14 mouse cellular contexts compared by ENCODE assay signal in the genomic region with DNA sequence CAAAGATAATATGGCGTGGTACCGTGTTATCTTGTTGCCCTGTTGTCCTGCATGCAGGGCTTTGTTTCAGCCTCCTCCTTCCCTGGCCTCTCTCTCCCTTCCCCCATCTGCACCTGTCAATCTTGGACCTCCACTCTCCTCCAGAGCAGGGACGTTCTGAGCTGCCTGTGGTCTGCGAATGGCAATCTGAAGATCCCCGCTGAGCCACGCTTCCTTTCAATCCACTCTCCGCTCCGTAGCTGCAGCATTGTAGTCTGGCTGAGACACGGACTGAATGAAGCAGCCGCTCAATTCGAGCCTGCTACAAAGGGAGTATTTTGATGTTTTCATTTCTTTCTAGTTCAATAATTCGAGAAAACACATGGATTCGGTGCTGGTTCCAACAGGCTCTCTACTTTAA.
DNase-seq lines count a peak whose midpoint lies in the region; ATAC-seq and TF ChIP-seq lines count a peak whose summit lies in the region.
"Had no signal": no experiment of that assay in that cellular context is flagged by ENCODE, and none has a peak within 500 bp of the region (broad histone marks: within the 10 kb centered on the region; RNA-seq: fewer than 3 reads in every experiment).

No protein-coding gene starts in this region.

- H3K9me3 ChIP-seq in intestine, embryonic 15.5 days = no peaks in the 10 kb centered on the region
- H3K9me3 ChIP-seq in intestine, embryonic 16.5 days (ENCODE audit: control insufficient read depth, low read length) = no peaks in the 10 kb centered on the region
- no peaks in the 10 kb centered on the region for H3K9me3 ChIP-seq in embryonic facial prominence, embryonic 14.5 days (ENCODE audit: control insufficient read depth, low read length)
- H3K9me3 ChIP-seq in hindbrain, embryonic 14.5 days (ENCODE audit: control insufficient read depth, low read length) = no peaks in the 10 kb centered on the region
- no peaks in the 10 kb centered on the region for H3K9me3 ChIP-seq in neural tube, embryonic 12.5 days

- ATAC-seq in intestine, embryonic 15.5 days = no peak
- no peak for ATAC-seq in intestine, embryonic 16.5 days
- no peak for ATAC-seq in embryonic facial prominence, embryonic 14.5 days (ENCODE audit: low read depth)
- ATAC-seq in hindbrain, embryonic 14.5 days (ENCODE audit: low FRiP score) = no peak
- no peak for ATAC-seq in neural tube, embryonic 12.5 days (ENCODE audit: low FRiP score, low read depth)

- TF ChIP-seq CTCF in thymus, adult 2 months (IDR thresholded peaks at IDR 0.05; ENCODE audit: borderline replicate concordance, control insufficient read depth, extremely low read depth, insufficient read depth, low read length, poor library complexity) = no peak

- 11% methylated on average over 13 of the region's 13 CpGs for WGBS in intestine, embryonic 15.5 days
- 10% methylated on average over 13 of the region's 13 CpGs for WGBS in intestine, embryonic 16.5 days
- WGBS in embryonic facial prominence, embryonic 14.5 days = 7% methylated on average over 13 of the region's 13 CpGs
- 4% methylated on average over 13 of the region's 13 CpGs for WGBS in hindbrain, embryonic 14.5 days
- 5% methylated on average over 13 of the region's 13 CpGs for WGBS in neural tube, embryonic 12.5 days
- WGBS in thymus, adult 2 months = 27% methylated on average over 13 of the region's 13 CpGs

- no peak for TF ChIP-seq POLR2A in thymus, adult 2 months (IDR thresholded peaks at IDR 0.05; ENCODE audit: control insufficient read depth, extremely low read depth, insufficient read depth, low read length, poor library complexity)

- DNase-seq in embryonic facial prominence, embryonic 14.5 days (ENCODE audit: low spot score) = peak; percentile 28
- DNase-seq in hindbrain, embryonic 14.5 days (ENCODE audit: low spot score) = peak; percentile 58
- DNase-seq in thymus, adult 2 months = no peak
- DNase-seq in thymus, postnatal 0 days (ENCODE audit: low spot score) = no peak
- no peak for DNase-seq in adrenal gland, adult 8-10 months
- DNase-seq: B cell, adult 2 months; cerebellum, adult 2 months; gastrocnemius, postnatal 36 days had no signal

- H3K36me3 ChIP-seq in intestine, embryonic 15.5 days = no peaks in the 10 kb centered on the region
- H3K36me3 ChIP-seq in intestine, embryonic 16.5 days (ENCODE audit: control insufficient read depth, insufficient read depth, low read length) = no peaks in the 10 kb centered on the region
- H3K36me3 ChIP-seq in embryonic facial prominence, embryonic 14.5 days (ENCODE audit: control insufficient read depth, insufficient read depth, low read length) = no peaks in the 10 kb centered on the region
- no peaks in the 10 kb centered on the region for H3K36me3 ChIP-seq in hindbrain, embryonic 14.5 days (replicated peaks; ENCODE audit: control insufficient read depth, insufficient read depth)
- no peaks in the 10 kb centered on the region for H3K36me3 ChIP-seq in neural tube, embryonic 12.5 days
- H3K36me3 ChIP-seq in thymus, adult 2 months (ENCODE audit: control insufficient read depth, insufficient read depth, low read length) = no peaks in the 10 kb centered on the region

- H3K4me2 ChIP-seq in intestine, embryonic 15.5 days (replicated peaks) = 0 out of 2 replicates have a peak overlapping the region, but pooled peaks have one; percentile 19
- H3K4me2 ChIP-seq in intestine, embryonic 16.5 days (ENCODE audit: low read depth, low read length) = no peak overlapping the region
- H3K4me2 ChIP-seq in embryonic facial prominence, embryonic 14.5 days (ENCODE audit: low read depth, low read length) = no peak overlapping the region
- H3K4me2 ChIP-seq in hindbrain, embryonic 14.5 days (replicated peaks) = peak overlapping the region; percentile 20; the same call in 1 of the 2 replicates
- H3K4me2 ChIP-seq in neural tube, embryonic 12.5 days (replicated peaks) = peak overlapping the region; percentile 24; the same call in 1 of the 2 replicates

- H3K27ac ChIP-seq in intestine, embryonic 15.5 days = no peak overlapping the region
- no peak overlapping the region for H3K27ac ChIP-seq in intestine, embryonic 16.5 days (ENCODE audit: low read length)
- no peak overlapping the region for H3K27ac ChIP-seq in embryonic facial prominence, embryonic 14.5 days (replicated peaks; ENCODE audit: low read depth, low read length)
- H3K27ac ChIP-seq in hindbrain, embryonic 14.5 days = peak overlapping the region; percentile 48
- H3K27ac ChIP-seq in neural tube, embryonic 12.5 days = no peak overlapping the region
- H3K27ac ChIP-seq in thymus, adult 2 months (ENCODE audit: control insufficient read depth, insufficient read depth, low read length) = no peak overlapping the region
- H3K27ac ChIP-seq: liver, embryonic 14.5 days; macrophage had no signal

- H3K27me3 ChIP-seq in intestine, embryonic 15.5 days (replicated peaks) = no peaks in the 10 kb centered on the region
- no peaks in the 10 kb centered on the region for H3K27me3 ChIP-seq in intestine, embryonic 16.5 days (replicated peaks; ENCODE audit: control insufficient read depth, insufficient read depth, low read length)
- no peaks in the 10 kb centered on the region; the same call in 1 of the 2 replicates for H3K27me3 ChIP-seq in embryonic facial prominence, embryonic 14.5 days (replicated peaks; ENCODE audit: control insufficient read depth, insufficient read depth, low read length)
- H3K27me3 ChIP-seq in hindbrain, embryonic 14.5 days (ENCODE audit: control insufficient read depth, insufficient read depth, low read length) = no peaks in the 10 kb centered on the region
- peaks cover 6% of the 10 kb centered on the region; the same call in 1 of the 2 replicates for H3K27me3 ChIP-seq in neural tube, embryonic 12.5 days (replicated peaks)
- no peaks in the 10 kb centered on the region for H3K27me3 ChIP-seq in thymus, adult 2 months (ENCODE audit: control insufficient read depth, insufficient read depth, low read length)

- H3K4me1 ChIP-seq in intestine, embryonic 15.5 days (replicated peaks) = no peaks in the 10 kb centered on the region
- H3K4me1 ChIP-seq in intestine, embryonic 16.5 days (ENCODE audit: control insufficient read depth, insufficient read depth, low read length) = no peaks in the 10 kb centered on the region
- H3K4me1 ChIP-seq in embryonic facial prominence, embryonic 14.5 days (ENCODE audit: control insufficient read depth, insufficient read depth, low read length) = no peaks in the 10 kb centered on the region
- H3K4me1 ChIP-seq in hindbrain, embryonic 14.5 days (replicated peaks; ENCODE audit: control insufficient read depth, insufficient read depth, low read length) = peaks cover 57% of the 10 kb centered on the region
- peaks cover 79% of the 10 kb centered on the region for H3K4me1 ChIP-seq in neural tube, embryonic 12.5 days
- no peaks in the 10 kb centered on the region for H3K4me1 ChIP-seq in thymus, adult 2 months (replicated peaks; ENCODE audit: control insufficient read depth, insufficient read depth, low read length)

- H3K9ac ChIP-seq in intestine, embryonic 15.5 days = no peak overlapping the region
- H3K9ac ChIP-seq in intestine, embryonic 16.5 days (ENCODE audit: low read depth, low read length) = no peak overlapping the region
- no peak overlapping the region for H3K9ac ChIP-seq in embryonic facial prominence, embryonic 14.5 days (ENCODE audit: low read depth, low read length)
- 0 out of 2 replicates have a peak overlapping the region, but pooled peaks have one; percentile 6 for H3K9ac ChIP-seq in hindbrain, embryonic 14.5 days
- H3K9ac ChIP-seq in neural tube, embryonic 12.5 days = no peak overlapping the region
- H3K9ac ChIP-seq: liver, embryonic 14.5 days had no signal

- no peak overlapping the region for H3K4me3 ChIP-seq in intestine, embryonic 15.5 days (replicated peaks)
- H3K4me3 ChIP-seq in intestine, embryonic 16.5 days (ENCODE audit: low read length) = no peak overlapping the region
- H3K4me3 ChIP-seq in embryonic facial prominence, embryonic 14.5 days (ENCODE audit: low read depth, low read length) = no peak overlapping the region
- no peak overlapping the region for H3K4me3 ChIP-seq in hindbrain, embryonic 14.5 days (replicated peaks; ENCODE audit: low read length)
- H3K4me3 ChIP-seq in neural tube, embryonic 12.5 days = no peak overlapping the region
- H3K4me3 ChIP-seq in thymus, adult 2 months (ENCODE audit: control insufficient read depth, insufficient read depth, low read length) = no peak overlapping the region
- H3K4me3 ChIP-seq: erythroblast, embryonic 14.5 days had no signal

Comparison
In these comparisons a context has a peak if more than half of its experiments do, and no peak if none do; other contexts are left out.
1. H3K4me2 ChIP-seq: peak in intestine, embryonic 15.5 days (single experiment), hindbrain, embryonic 14.5 days (single experiment) and neural tube, embryonic 12.5 days (single experiment); none in intestine, embryonic 16.5 days (single experiment) and embryonic facial prominence, embryonic 14.5 days (single experiment).
2. DNase-seq: peak in embryonic facial prominence, embryonic 14.5 days (single experiment) and hindbrain, embryonic 14.5 days (single experiment); none in thymus, adult 2 months (single experiment), thymus, postnatal 0 days (single experiment) and adrenal gland, adult 8-10 months (single experiment).